Mouse (Mus musculus) heart, postnatal 14 days (tissue): ENCODE results near the gene Rimkla. TPM values are rescaled to one million over a fixed set of nuclear protein-coding genes. Genes with fewer than 3 reads are reported as not detected.
A peak's percentile ranks its signal among the peaks of the same experiment; 100 is the strongest.

ENCODE experiments used
- DNase-seq, 2 experiments: peaks; one replicate each; pipeline ENCODE4 v3.0.0; 2021 to 2022
- intact Hi-C: fragments of 180-260 bp; cut with DNase I; formaldehyde crosslinking; loops from one replicate; pipeline ENCODE4 v1.15.1; 2025
- total RNA-seq, 2 experiments: library from RNA; stranded (reverse); gene quantifications; 2 replicates each; pipeline ENCODE4 v1.2.3; 2021

Rimkla gene
- total RNA-seq, 2 experiments from 2014 or later: 0.68 to 0.76 TPM

- no peak for DNase-seq
- intact Hi-C loops: loop anchor here (5.0 kb wide), 1 partner anchor 202 kb away; no protein-coding TSS in a partner anchor
Observed at GRCm38 (mm10) chr4:119425077-119425476, 67.4 kb downstream of the Rimkla start.

- peak; percentile 91 for DNase-seq
- intact Hi-C loops: loop anchor here (5.0 kb wide), 2 partner anchors 115 to 175 kb away; partner anchors contain the start of genes Foxj3 and Frg2f1
Observed at GRCm38 (mm10) chr4:119422294-119422964, 70.0 kb downstream of the Rimkla start, which contains the start of the genes Ppcs and Zmynd12. Gene Ppcs, minus strand, starts transcription at chr4:119422420. Gene Zmynd12, plus strand, starts transcription at chr4:119422814.

GRCm38 (mm10) chr4:119421921-119422293, 70.5 kb downstream of the Rimkla start:
- intact Hi-C loops: loop anchor here (5.0 kb wide), 2 partner anchors 115 to 175 kb away; partner anchors contain the start of genes Foxj3 and Frg2f1
- peak in 1 of 2 experiments; percentile 50 for DNase-seq

- no peak for DNase-seq
- intact Hi-C loops: loop anchor here (5.0 kb wide), 2 partner anchors 116 to 174 kb away; partner anchors contain the start of genes Foxj3 and Frg2f1
Observed at GRCm38 (mm10) chr4:119421191-119421590, 71.2 kb downstream of the Rimkla start.

GRCm38 (mm10) chr4:119417894-119418293, 74.5 kb downstream of the Rimkla start:
- DNase-seq: no peak
- intact Hi-C loops: no loop called here

GRCm38 (mm10) chr4:119417270-119417669, 75.2 kb downstream of the Rimkla start:
- intact Hi-C loops: no loop called here
- DNase-seq: no peak

Other genes with a start within 250 kb of the Rimkla start
- under 1 TPM in 1 of 2 experiments, not detected in 1; 0.36 TPM for gene Cldn19, start 237.2 kb downstream of the Rimkla start, total RNA-seq
- 100 to 1,000 TPM; 725 to 726 TPM for gene Ybx1, start 198.0 kb downstream of the Rimkla start, total RNA-seq
- 10 to 100 TPM; 11.0 to 11.2 TPM for gene Ppih, start 172.1 kb downstream of the Rimkla start, total RNA-seq
- under 1 TPM; 0.27 to 0.38 TPM for gene Ccdc30, start 77.1 kb downstream of the Rimkla start, total RNA-seq
- 1 to 10 TPM; 8.4 to 8.5 TPM for gene Ppcs, start 70.2 kb downstream of the Rimkla start, total RNA-seq
- not detected for gene Zmynd12, start 69.8 kb downstream of the Rimkla start, total RNA-seq
- gene Foxj3, start 44.4 kb upstream of the Rimkla start, total RNA-seq: 10 to 100 TPM; 26.5 to 32.7 TPM
- 1 to 10 TPM; 4.2 to 6.7 TPM for gene Frg2f1, start 46.9 kb upstream of the Rimkla start, total RNA-seq
- not detected for gene Guca2a, start 145.1 kb upstream of the Rimkla start, total RNA-seq
- not detected for gene Guca2b, start 166.3 kb upstream of the Rimkla start, total RNA-seq
- 1 to 10 TPM; 5.7 to 6.3 TPM for gene Hivep3, start 241.2 kb upstream of the Rimkla start, total RNA-seq